Mouse (Mus musculus) lung, embryonic 15.5 days (tissue): ENCODE measurements around the gene Cacng8. TPM values are rescaled to one million over a fixed set of nuclear protein-coding genes. Genes with fewer than 3 reads are reported as not detected.

Experiments used
- ATAC-seq: fragments of 200-750 bp; cut with Nextera tagmentation; 2 replicates; pipeline ENCODE4 v1.8.0; 2017; ENCODE audit warnings: moderate number of reproducible peaks, borderline replicate concordance; ENCODE audit not compliant: low FRiP score, low TSS enrichment; ENCODE audit errors: extremely low read depth
- H3K27ac ChIP-seq: fragments of 300-500 bp; sonication (generic); 2 replicates; pipeline ENCODE4 v1.5.1; 2015; ENCODE audit warnings: moderate library complexity, mild to moderate bottlenecking, inconsistent platforms
- H3K27me3 ChIP-seq: fragments of 300-500 bp; sonication (generic); 2 replicates; pipeline ENCODE4 v1.6.1; 2015; ENCODE audit warnings: inconsistent platforms
- H3K36me3 ChIP-seq: fragments of 300-500 bp; sonication (generic); 2 replicates; pipeline ENCODE4 v1.6.1; 2015; ENCODE audit warnings: inconsistent platforms
- H3K4me1 ChIP-seq: fragments of 300-500 bp; sonication (generic); 2 replicates; pipeline ENCODE4 v1.6.1; 2015; ENCODE audit warnings: inconsistent platforms
- H3K4me2 ChIP-seq: fragments of 300-500 bp; sonication (generic); 2 replicates; pipeline ENCODE4 v1.6.1; 2015; ENCODE audit warnings: inconsistent platforms, mild to moderate bottlenecking, moderate library complexity
- H3K4me3 ChIP-seq: fragments of 300-500 bp; sonication (generic); 2 replicates; pipeline ENCODE4 v1.5.1; 2015; ENCODE audit warnings: mild to moderate bottlenecking, inconsistent platforms
- H3K9ac ChIP-seq: fragments of 300-500 bp; sonication (generic); 2 replicates; pipeline ENCODE4 v1.6.1; 2015; ENCODE audit warnings: inconsistent platforms
- H3K9me3 ChIP-seq: fragments of 300-500 bp; sonication (generic); 2 replicates; pipeline ENCODE4 v1.6.1; 2016; ENCODE audit warnings: inconsistent platforms
- WGBS: fragments of 180-500 bp; shearing (Covaris S2); methylation state at CpG from one replicate; pipeline ENCODE4 v1.1.7; 2015; 5-methylcytosine and 5-hydroxymethylcytosine counted together
- polyA plus RNA-seq: library from polyadenylated mRNA; unstranded; fragments of >200 nt; fragmentation: Nextera tagmentation; extraction: Ambion mirVana; gene quantifications from 2 replicates; pipeline ENCODE4 v1.2.1, GENCODE M21; 2015

The Cacng8 gene
- polyA plus RNA-seq, 1 experiment from 2014 or later: 2.2 TPM

- no peak for ATAC-seq
- H3K27me3 ChIP-seq: peaks cover 24% of the 10 kb centered on the region
- H3K4me1 ChIP-seq: 0 out of 2 replicates have a peak, but pooled peaks cover 10% of the 10 kb centered on the region
- H3K9ac ChIP-seq: no peak overlapping the region
- 13% methylated on average over 11 of the region's 11 CpGs for WGBS
- H3K36me3 ChIP-seq: no peaks in the 10 kb centered on the region
- H3K4me3 ChIP-seq: no peak overlapping the region
- peak overlapping the region; percentile 34 for H3K4me2 ChIP-seq
- no peaks in the 10 kb centered on the region for H3K9me3 ChIP-seq
- H3K27ac ChIP-seq: no peak overlapping the region
These were observed 22.9 kb upstream of the Cacng8 start for GRCm38 (mm10) chr7:3367569-3367968.

- no peak overlapping the region for H3K9ac ChIP-seq
- no peaks in the 10 kb centered on the region for H3K36me3 ChIP-seq
- H3K4me1 ChIP-seq: 0 out of 2 replicates have a peak, but pooled peaks cover 10% of the 10 kb centered on the region
- H3K4me2 ChIP-seq: no peak overlapping the region
- no peak overlapping the region for H3K27ac ChIP-seq
- peaks cover 24% of the 10 kb centered on the region for H3K27me3 ChIP-seq
- no peak overlapping the region for H3K4me3 ChIP-seq
- no peaks in the 10 kb centered on the region for H3K9me3 ChIP-seq
- 24% methylated on average over 12 of the region's 12 CpGs for WGBS
- ATAC-seq: no peak
These were observed 22.2 kb upstream of the Cacng8 start for GRCm38 (mm10) chr7:3368311-3368710.

DNA sequence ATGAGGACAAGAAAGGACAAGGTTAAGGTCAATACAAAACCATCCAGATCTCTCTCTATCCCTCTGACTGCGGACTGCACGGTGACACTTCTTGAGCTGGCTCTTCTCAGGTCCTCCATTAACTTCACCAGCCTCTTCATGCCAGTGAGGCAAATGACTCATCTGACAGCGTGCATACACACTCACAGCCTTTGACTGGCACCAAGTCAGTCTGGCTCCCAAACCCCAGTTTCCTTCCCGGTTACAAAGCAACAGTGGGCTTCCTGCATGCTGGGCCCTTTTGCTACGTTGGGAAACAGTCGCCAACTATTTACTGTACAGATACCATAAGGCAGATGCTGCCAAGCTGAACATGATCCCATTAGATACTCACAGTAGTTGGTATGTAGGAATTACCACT, 21.3 kb upstream of the Cacng8 start:
- ATAC-seq: no peak
- Histone ChIP-seq H3K27ac (no peak overlapping the region), H3K9ac (no peak overlapping the region), H3K9me3 (no peaks in the 10 kb centered on the region), H3K36me3 (no peaks in the 10 kb centered on the region), H3K4me1 (0 out of 2 replicates have a peak, but pooled peaks cover 10% of the 10 kb centered on the region), H3K27me3 (peaks cover 24% of the 10 kb centered on the region), H3K4me3 (no peak overlapping the region), H3K4me2 (no peak overlapping the region)
- 59% methylated on average over 6 of the region's 6 CpGs for WGBS

GRCm38 (mm10) chr7:3370407-3370806, 20.1 kb upstream of the Cacng8 start:
- Histone ChIP-seq H3K4me3 (no peak overlapping the region), H3K9ac (no peak overlapping the region), H3K27me3 (peaks cover 24% of the 10 kb centered on the region), H3K4me1 (0 out of 2 replicates have a peak, but pooled peaks cover 10% of the 10 kb centered on the region), H3K4me2 (no peak overlapping the region), H3K9me3 (no peaks in the 10 kb centered on the region), H3K27ac (no peak overlapping the region), H3K36me3 (no peaks in the 10 kb centered on the region)
- 37% methylated on average over 4 of the region's 4 CpGs for WGBS
- ATAC-seq: no peak

DNA sequence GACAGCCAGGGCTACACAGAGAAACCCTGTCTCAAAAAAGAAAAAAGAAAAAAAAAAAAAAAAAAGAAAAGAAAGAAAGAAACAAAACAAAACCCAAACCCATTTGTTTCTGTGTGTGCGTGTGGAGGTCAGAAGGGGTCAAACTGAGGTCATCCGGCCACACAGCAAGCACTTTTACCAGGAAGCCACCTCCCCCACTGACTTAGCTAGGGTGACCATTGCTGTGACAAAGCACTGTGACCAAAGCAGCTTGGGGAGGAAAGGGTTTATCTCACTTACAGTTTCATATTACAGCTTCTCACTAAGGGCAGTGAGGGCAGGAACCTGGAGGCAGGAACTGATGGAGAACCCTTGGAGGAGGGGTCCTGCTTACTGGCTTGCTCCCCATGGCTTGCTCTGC, 18.1 kb upstream of the Cacng8 start:
- Histone ChIP-seq H3K27ac (no peak overlapping the region), H3K4me1 (0 out of 2 replicates have a peak, but pooled peaks cover 2% of the 10 kb centered on the region), H3K4me3 (no peak overlapping the region), H3K9ac (no peak overlapping the region), H3K9me3 (no peaks in the 10 kb centered on the region), H3K4me2 (no peak overlapping the region), H3K36me3 (no peaks in the 10 kb centered on the region), H3K27me3 (peaks cover 14% of the 10 kb centered on the region)
- ATAC-seq: no peak
- WGBS: 69% methylated on average over 2 of the region's 2 CpGs

DNA sequence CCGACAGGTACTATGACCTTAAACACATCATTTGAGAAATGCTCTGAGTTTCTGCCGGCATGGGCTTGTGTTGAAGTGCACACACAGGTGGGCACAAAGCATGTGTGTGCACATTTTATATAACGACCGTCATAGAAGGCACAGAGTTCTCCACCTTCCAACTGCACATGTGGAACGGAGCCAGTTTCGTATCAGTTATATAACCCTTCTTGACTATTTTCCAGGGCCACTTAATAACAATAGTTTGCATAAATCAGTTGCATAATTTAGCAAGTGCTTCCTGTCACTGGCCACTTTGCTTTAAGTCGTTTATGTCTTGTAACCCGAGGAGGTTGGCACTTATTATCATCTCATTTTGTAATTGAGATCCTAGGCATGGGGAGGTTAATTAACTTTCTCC, 16.7 kb upstream of the Cacng8 start:
- no peak overlapping the region for H3K4me3 ChIP-seq
- H3K9me3 ChIP-seq: no peaks in the 10 kb centered on the region
- no peak overlapping the region for H3K9ac ChIP-seq
- ATAC-seq: no peak
- peaks cover 9% of the 10 kb centered on the region; the same call in 1 of the 2 replicates for H3K27me3 ChIP-seq
- 74% methylated on average over 8 of the region's 8 CpGs for WGBS
- H3K4me2 ChIP-seq: no peak overlapping the region
- H3K36me3 ChIP-seq: no peaks in the 10 kb centered on the region
- no peak overlapping the region for H3K27ac ChIP-seq
- no peaks in the 10 kb centered on the region for H3K4me1 ChIP-seq

GRCm38 (mm10) chr7:3376831-3377230, 13.7 kb upstream of the Cacng8 start:
- no peak overlapping the region for H3K27ac ChIP-seq
- no peaks in the 10 kb centered on the region for H3K36me3 ChIP-seq
- H3K4me2 ChIP-seq: no peak overlapping the region
- no peaks in the 10 kb centered on the region for H3K4me1 ChIP-seq
- H3K4me3 ChIP-seq: no peak overlapping the region
- ATAC-seq: no peak
- no peaks in the 10 kb centered on the region for H3K9me3 ChIP-seq
- H3K9ac ChIP-seq: no peak overlapping the region
- WGBS: 46% methylated on average over 4 of the region's 4 CpGs
- no peaks in the 10 kb centered on the region for H3K27me3 ChIP-seq

DNA sequence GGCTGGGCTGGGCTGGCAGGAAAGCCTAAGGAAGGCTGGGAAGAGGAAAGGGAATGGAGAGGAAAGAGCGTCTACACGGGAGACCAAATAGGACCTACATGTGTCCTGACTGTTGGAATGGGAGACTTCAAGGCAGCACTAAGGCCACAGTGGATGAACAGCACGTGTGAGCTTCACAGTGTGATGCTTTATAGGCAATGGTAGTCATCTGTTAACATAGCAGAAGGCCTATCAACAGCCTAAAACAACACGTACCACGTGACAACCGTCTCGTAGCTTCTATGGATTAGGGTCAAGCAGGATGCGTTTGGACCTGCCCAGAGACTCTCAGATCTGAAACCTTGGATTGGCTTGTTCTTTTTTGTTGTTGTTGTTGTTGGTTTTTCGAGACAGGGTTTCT, 8.4 kb upstream of the Cacng8 start:
- H3K4me3 ChIP-seq: no peak overlapping the region
- H3K27me3 ChIP-seq: no peaks in the 10 kb centered on the region
- 73% methylated on average over 9 of the region's 9 CpGs for WGBS
- H3K4me1 ChIP-seq: no peaks in the 10 kb centered on the region
- no peaks in the 10 kb centered on the region for H3K36me3 ChIP-seq
- no peak overlapping the region for H3K9ac ChIP-seq
- no peaks in the 10 kb centered on the region for H3K9me3 ChIP-seq
- no peak for ATAC-seq
- H3K27ac ChIP-seq: no peak overlapping the region
- H3K4me2 ChIP-seq: no peak overlapping the region

GRCm38 (mm10) chr7:3384807-3385319, 5.6 kb upstream of the Cacng8 start:
- Histone ChIP-seq H3K9me3 (no peaks in the 10 kb centered on the region), H3K4me1 (0 out of 2 replicates have a peak, but pooled peaks cover 2% of the 10 kb centered on the region), H3K36me3 (no peaks in the 10 kb centered on the region), H3K27ac (no peak overlapping the region), H3K9ac (no peak overlapping the region), H3K4me3 (no peak overlapping the region), H3K4me2 (no peak overlapping the region), H3K27me3 (no peaks in the 10 kb centered on the region)
- no peak for ATAC-seq
- 82% methylated on average over 5 of the region's 5 CpGs for WGBS

DNA sequence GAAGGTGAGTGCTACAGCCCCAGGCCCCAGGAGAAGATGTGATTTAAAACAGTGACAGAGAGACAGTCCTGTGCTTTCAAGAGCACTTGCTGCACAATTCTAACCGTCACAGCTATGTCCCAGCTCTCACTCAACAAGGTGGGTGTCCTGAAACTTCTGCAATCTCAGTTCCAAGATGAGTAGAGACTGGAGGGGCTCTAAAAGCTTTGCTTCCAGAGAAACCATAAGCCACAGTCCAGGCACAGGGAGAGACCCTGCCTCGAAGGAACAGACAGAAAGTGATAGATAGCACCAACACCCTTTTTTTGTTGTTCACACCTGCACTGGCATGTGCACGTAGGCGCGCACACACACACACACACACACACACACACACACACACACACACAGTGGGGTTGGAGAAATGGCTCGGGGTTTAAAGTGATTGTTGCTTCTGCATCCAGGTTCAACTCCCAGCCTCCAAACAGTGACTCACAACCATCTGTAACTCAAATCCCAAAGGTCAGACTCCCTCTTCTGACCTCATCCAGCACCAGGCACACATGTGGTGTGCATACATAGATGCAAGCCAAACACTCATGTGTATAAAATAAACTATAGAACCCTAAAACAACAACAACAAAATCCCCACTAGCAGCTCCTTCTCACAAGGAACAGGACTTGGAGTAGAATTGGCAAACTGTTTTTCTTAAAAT, 4.3 kb upstream of the Cacng8 start:
- Histone ChIP-seq H3K4me2 (no peak overlapping the region), H3K9me3 (no peaks in the 10 kb centered on the region), H3K9ac (no peak overlapping the region), H3K4me3 (no peak overlapping the region), H3K27ac (no peak overlapping the region), H3K27me3 (no peaks in the 10 kb centered on the region), H3K36me3 (no peaks in the 10 kb centered on the region), H3K4me1 (peaks cover 9% of the 10 kb centered on the region; the same call in 1 of the 2 replicates)
- ATAC-seq: no peak
- 74% methylated on average over 6 of the region's 6 CpGs for WGBS

DNA sequence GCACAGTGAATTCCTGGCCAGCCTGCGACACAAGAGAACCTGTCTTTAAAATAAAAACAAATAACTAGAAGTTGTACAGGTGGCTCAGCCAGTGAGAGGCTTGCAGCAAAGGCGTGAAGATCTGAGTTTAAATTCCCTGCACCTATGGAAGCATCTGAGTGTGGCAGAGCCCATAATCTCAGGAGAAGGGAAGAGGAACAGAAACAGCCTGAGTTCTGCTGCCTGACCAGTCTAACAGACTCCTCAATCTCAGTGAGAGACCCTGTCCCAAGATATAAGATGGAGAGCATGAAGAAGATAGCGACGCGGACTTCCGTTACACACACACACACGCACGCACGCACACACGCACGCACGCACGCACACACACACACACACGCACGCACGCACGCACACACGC, 2.7 kb upstream of the Cacng8 start:
- no peaks in the 10 kb centered on the region for H3K9me3 ChIP-seq
- 74% methylated on average over 18 of the region's 18 CpGs for WGBS

GRCm38 (mm10) chr7:3388885-3389284, 1.6 kb upstream of the Cacng8 start:
- H3K36me3 ChIP-seq: no peaks in the 10 kb centered on the region
- ATAC-seq: no peak
- peak overlapping the region; percentile 57; the same call in 1 of the 2 replicates for H3K4me2 ChIP-seq
- H3K4me3 ChIP-seq: no peak overlapping the region
- peaks cover 12% of the 10 kb centered on the region; the same call in 1 of the 2 replicates for H3K4me1 ChIP-seq
- no peak overlapping the region for H3K9ac ChIP-seq
- no peaks in the 10 kb centered on the region for H3K9me3 ChIP-seq
- no peak overlapping the region for H3K27ac ChIP-seq
- 52% methylated on average over 6 of the region's 6 CpGs for WGBS
- no peaks in the 10 kb centered on the region for H3K27me3 ChIP-seq

More for the DNA sequence above, 2.7 kb upstream of the Cacng8 start:
- no peak for ATAC-seq
- Histone ChIP-seq H3K4me1 (peaks cover 12% of the 10 kb centered on the region; the same call in 1 of the 2 replicates), H3K9ac (no peak overlapping the region), H3K27ac (no peak overlapping the region), H3K36me3 (no peaks in the 10 kb centered on the region), H3K4me3 (no peak overlapping the region), H3K4me2 (no peak overlapping the region), H3K27me3 (no peaks in the 10 kb centered on the region)
